Mouse (Mus musculus) right cerebral cortex, adult 2 months (tissue): ENCODE measurements around the gene Trabd2b.

Experiments
- DNase-seq, 2 experiments: peaks; one replicate each; pipeline ENCODE4 v3.0.0; 2021 to 2022; ENCODE audit warnings: low spot score in 2 of 2

The Trabd2b gene

GRCm38 (mm10) chr4:114406355-114407101, at the start of gene Trabd2b:
Trabd2b (plus strand) TSS chr4:114406724.
- DNase-seq = no peak

GRCm38 (mm10) chr4:114357420-114357819, 49.1 kb upstream of the Trabd2b start:
- DNase-seq = no peak

- DNase-seq = no peak
Measured at GRCm38 (mm10) chr4:114358874-114359273, 47.6 kb upstream of the Trabd2b start.

GRCm38 (mm10) chr4:114359818-114360217, 46.7 kb upstream of the Trabd2b start:
- DNase-seq = peak; percentile 47 to 60

- DNase-seq = no peak
Measured at GRCm38 (mm10) chr4:114361336-114361735, 45.2 kb upstream of the Trabd2b start.

- no peak for DNase-seq
Measured at GRCm38 (mm10) chr4:114365000-114365399, 41.5 kb upstream of the Trabd2b start.

GRCm38 (mm10) chr4:114365595-114365994, 40.9 kb upstream of the Trabd2b start:
- DNase-seq = no peak

GRCm38 (mm10) chr4:114367005-114367404, 39.5 kb upstream of the Trabd2b start:
- no peak for DNase-seq

GRCm38 (mm10) chr4:114367840-114368239, 38.7 kb upstream of the Trabd2b start:
- DNase-seq = no peak

- no peak for DNase-seq
Measured at GRCm38 (mm10) chr4:114369591-114369990, 36.9 kb upstream of the Trabd2b start.

GRCm38 (mm10) chr4:114370935-114371715, 35.4 kb upstream of the Trabd2b start:
- no peak for DNase-seq

- DNase-seq = peak; percentile 41 to 62
Measured at GRCm38 (mm10) chr4:114372699-114373098, 33.8 kb upstream of the Trabd2b start.

GRCm38 (mm10) chr4:114374330-114374729, 32.2 kb upstream of the Trabd2b start:
- DNase-seq = no peak

GRCm38 (mm10) chr4:114377531-114377930, 29.0 kb upstream of the Trabd2b start:
- no peak for DNase-seq

GRCm38 (mm10) chr4:114378512-114378911, 28.0 kb upstream of the Trabd2b start:
- peak in 1 of 2 experiments; percentile 31 for DNase-seq

GRCm38 (mm10) chr4:114379416-114379956, 27.0 kb upstream of the Trabd2b start:
- no peak for DNase-seq

- no peak for DNase-seq
Measured at GRCm38 (mm10) chr4:114382627-114383026, 23.9 kb upstream of the Trabd2b start.

GRCm38 (mm10) chr4:114385236-114385635, 21.3 kb upstream of the Trabd2b start:
- peak in 1 of 2 experiments; percentile 32 for DNase-seq

GRCm38 (mm10) chr4:114386395-114386811, 20.1 kb upstream of the Trabd2b start:
- DNase-seq = no peak

- no peak for DNase-seq
Measured at GRCm38 (mm10) chr4:114387527-114388135, 18.9 kb upstream of the Trabd2b start.

GRCm38 (mm10) chr4:114388306-114388705, 18.2 kb upstream of the Trabd2b start:
- no peak for DNase-seq

GRCm38 (mm10) chr4:114389653-114390052, 16.9 kb upstream of the Trabd2b start:
- DNase-seq = no peak
